In genomic region chr4:136159802-136160397, GRCm38 (mm10) we compare ENCODE assay signal across 1 mouse cellular context.
A peak's percentile ranks its signal among the peaks of the same experiment; 100 is the strongest.
TF ChIP-seq lines count a peak whose summit lies in the region.

No protein-coding gene starts in this region.

TF ChIP-seq in CH12.LX, 34 proteins besides CTCF, POLR2A, EP300 and RAD21:
- TF ChIP-seq KAT2A (IDR thresholded peaks at IDR 0.05; ENCODE audit: insufficient replicate concordance, low read length), result no peak
- peak; percentile 97 for TF ChIP-seq ZC3H11A (IDR thresholded peaks at IDR 0.05; ENCODE audit: low read depth, low read length)
- no peak for TF ChIP-seq JUN (IDR thresholded peaks at IDR 0.05; ENCODE audit: insufficient read depth, low read depth, low read length)
- TF ChIP-seq ELF1 (IDR thresholded peaks at IDR 0.05; ENCODE audit: low read depth, low read length), result peak; percentile 68
- TF ChIP-seq IRF4 (IDR thresholded peaks at IDR 0.05; ENCODE audit: low read depth, low read length), result peak; percentile 25; the same call in 1 of the 2 replicates
- TF ChIP-seq E2F4 (IDR thresholded peaks at IDR 0.05; ENCODE audit: insufficient replicate concordance, low read depth, low read length), result no peak
- TF ChIP-seq UBTF (IDR thresholded peaks at IDR 0.05; ENCODE audit: low read depth, low read length), result no peak
- TF ChIP-seq GABPA (IDR thresholded peaks at IDR 0.05; ENCODE audit: insufficient replicate concordance, low read depth, low read length), result no peak
- peak; percentile 98 for TF ChIP-seq SMC3 (IDR thresholded peaks at IDR 0.05; ENCODE audit: low read depth, low read length)
- peak; percentile 15; the same call in 1 of the 2 replicates for TF ChIP-seq HCFC1 (IDR thresholded peaks at IDR 0.05; ENCODE audit: low read depth, low read length)
